Mouse (Mus musculus): ENCODE data around the gene Zfhx2. TPM values are rescaled to one million over a fixed set of nuclear protein-coding genes. Genes with fewer than 3 reads are reported as not detected.

Gene Zfhx2
- polyA plus RNA-seq, 1 experiment: 6.3 TPM

GRCm38 (mm10) chr14:55093927-55094326 lies 1.8 kb upstream of the Zfhx2 start:
- Histone ChIP-seq H3K27ac (ENCODE audit: control insufficient read depth, insufficient read depth, low read length) (no peak overlapping the region), H3K4me1 (replicated peaks; ENCODE audit: control insufficient read depth, insufficient read depth, low read length) (peaks cover 26% of the 10 kb centered on the region), H3K36me3 (ENCODE audit: control insufficient read depth, insufficient read depth, low read length) (no peaks in the 10 kb centered on the region), H3K27me3 (ENCODE audit: control insufficient read depth, insufficient read depth, low read length) (no peaks in the 10 kb centered on the region), H3K4me3 (ENCODE audit: control insufficient read depth, insufficient read depth, low read length) (no peak overlapping the region)
- DNase-seq: no peak
- TF ChIP-seq CTCF (IDR thresholded peaks at IDR 0.05; ENCODE audit: borderline replicate concordance, control insufficient read depth, extremely low read depth, insufficient read depth, low read length, poor library complexity): no peak
- TF ChIP-seq POLR2A (IDR thresholded peaks at IDR 0.05; ENCODE audit: control insufficient read depth, extremely low read depth, insufficient read depth, low read length, poor library complexity): no peak
- WGBS: 64% methylated on average over 6 of the region's 6 CpGs

GRCm38 (mm10) chr14:55091209-55091865 lies 787 bp downstream of the Zfhx2 start:
- Histone ChIP-seq H3K36me3 (ENCODE audit: control insufficient read depth, insufficient read depth, low read length) (no peaks in the 10 kb centered on the region), H3K4me3 (ENCODE audit: control insufficient read depth, insufficient read depth, low read length) (peak overlapping the region; percentile 64), H3K27ac (ENCODE audit: control insufficient read depth, insufficient read depth, low read length) (no peak overlapping the region), H3K27me3 (ENCODE audit: control insufficient read depth, insufficient read depth, low read length) (no peaks in the 10 kb centered on the region), H3K4me1 (replicated peaks; ENCODE audit: control insufficient read depth, insufficient read depth, low read length) (peaks cover 19% of the 10 kb centered on the region)
- TF ChIP-seq CTCF (IDR thresholded peaks at IDR 0.05; ENCODE audit: borderline replicate concordance, control insufficient read depth, extremely low read depth, insufficient read depth, low read length, poor library complexity) (peak; percentile 35; the same call in 1 of the 2 replicates), POLR2A (IDR thresholded peaks at IDR 0.05; ENCODE audit: control insufficient read depth, extremely low read depth, insufficient read depth, low read length, poor library complexity) (no peak)
- DNase-seq: no peak
- 19% methylated on average over 34 of the region's 34 CpGs for WGBS

GRCm38 (mm10) chr14:55089199-55089947 lies 2.8 kb downstream of the Zfhx2 start:
- H3K36me3 ChIP-seq (ENCODE audit: control insufficient read depth, insufficient read depth, low read length): no peaks in the 10 kb centered on the region
- DNase-seq: no peak
- no peaks in the 10 kb centered on the region for H3K27me3 ChIP-seq (ENCODE audit: control insufficient read depth, insufficient read depth, low read length)
- no peak overlapping the region for H3K27ac ChIP-seq (ENCODE audit: control insufficient read depth, insufficient read depth, low read length)
- no peak for TF ChIP-seq CTCF (IDR thresholded peaks at IDR 0.05; ENCODE audit: borderline replicate concordance, control insufficient read depth, extremely low read depth, insufficient read depth, low read length, poor library complexity)
- no peak for TF ChIP-seq POLR2A (IDR thresholded peaks at IDR 0.05; ENCODE audit: control insufficient read depth, extremely low read depth, insufficient read depth, low read length, poor library complexity)
- 88% methylated on average over 13 of the region's 13 CpGs for WGBS
- H3K4me3 ChIP-seq (ENCODE audit: control insufficient read depth, insufficient read depth, low read length): no peak overlapping the region
- H3K4me1 ChIP-seq (replicated peaks; ENCODE audit: control insufficient read depth, insufficient read depth, low read length): peaks cover 16% of the 10 kb centered on the region

GRCm38 (mm10) chr14:55086009-55086514 lies 6.1 kb downstream of the Zfhx2 start:
- H3K27me3 ChIP-seq (ENCODE audit: control insufficient read depth, insufficient read depth, low read length): no peaks in the 10 kb centered on the region

GRCm38 (mm10) chr14:55085324-55086008 lies 6.7 kb downstream of the Zfhx2 start:
- 94% methylated on average over 9 of the region's 9 CpGs for WGBS
- peaks cover 8% of the 10 kb centered on the region for H3K4me1 ChIP-seq (replicated peaks; ENCODE audit: control insufficient read depth, insufficient read depth, low read length)
- H3K4me3 ChIP-seq (ENCODE audit: control insufficient read depth, insufficient read depth, low read length): no peak overlapping the region
- no peaks in the 10 kb centered on the region for H3K27me3 ChIP-seq (ENCODE audit: control insufficient read depth, insufficient read depth, low read length)
- TF ChIP-seq POLR2A (IDR thresholded peaks at IDR 0.05; ENCODE audit: control insufficient read depth, extremely low read depth, insufficient read depth, low read length, poor library complexity) (no peak), CTCF (IDR thresholded peaks at IDR 0.05; ENCODE audit: borderline replicate concordance, control insufficient read depth, extremely low read depth, insufficient read depth, low read length, poor library complexity) (no peak)
- H3K36me3 ChIP-seq (ENCODE audit: control insufficient read depth, insufficient read depth, low read length): no peaks in the 10 kb centered on the region
- H3K27ac ChIP-seq (ENCODE audit: control insufficient read depth, insufficient read depth, low read length): no peak overlapping the region
- DNase-seq: no peak

More at GRCm38 (mm10) chr14:55086009-55086514, 6.1 kb downstream of the Zfhx2 start:
- Histone ChIP-seq H3K27ac (ENCODE audit: control insufficient read depth, insufficient read depth, low read length) (no peak overlapping the region), H3K4me1 (replicated peaks; ENCODE audit: control insufficient read depth, insufficient read depth, low read length) (peaks cover 9% of the 10 kb centered on the region), H3K4me3 (ENCODE audit: control insufficient read depth, insufficient read depth, low read length) (no peak overlapping the region), H3K36me3 (ENCODE audit: control insufficient read depth, insufficient read depth, low read length) (no peaks in the 10 kb centered on the region)
- TF ChIP-seq POLR2A (IDR thresholded peaks at IDR 0.05; ENCODE audit: control insufficient read depth, extremely low read depth, insufficient read depth, low read length, poor library complexity) (no peak), CTCF (IDR thresholded peaks at IDR 0.05; ENCODE audit: borderline replicate concordance, control insufficient read depth, extremely low read depth, insufficient read depth, low read length, poor library complexity) (no peak)
- 81% methylated on average over 6 of the region's 6 CpGs for WGBS
- no peak for DNase-seq

- no peak overlapping the region for H3K4me3 ChIP-seq (ENCODE audit: control insufficient read depth, insufficient read depth, low read length)
- H3K4me1 ChIP-seq (replicated peaks; ENCODE audit: control insufficient read depth, insufficient read depth, low read length): peaks cover 13% of the 10 kb centered on the region
- H3K27ac ChIP-seq (ENCODE audit: control insufficient read depth, insufficient read depth, low read length): no peak overlapping the region
- H3K27me3 ChIP-seq (ENCODE audit: control insufficient read depth, insufficient read depth, low read length): no peaks in the 10 kb centered on the region; the same call in 1 of the 2 replicates
- no peaks in the 10 kb centered on the region for H3K36me3 ChIP-seq (ENCODE audit: control insufficient read depth, insufficient read depth, low read length)
- WGBS: 91% methylated on average over 6 of the region's 6 CpGs
- no peak for DNase-seq
- TF ChIP-seq CTCF (IDR thresholded peaks at IDR 0.05; ENCODE audit: borderline replicate concordance, control insufficient read depth, extremely low read depth, insufficient read depth, low read length, poor library complexity): no peak
- TF ChIP-seq POLR2A (IDR thresholded peaks at IDR 0.05; ENCODE audit: control insufficient read depth, extremely low read depth, insufficient read depth, low read length, poor library complexity): no peak
These were observed 8.6 kb downstream of the Zfhx2 start for GRCm38 (mm10) chr14:55083481-55083880.
